Mouse (Mus musculus) adrenal gland (tissue): ENCODE data around the gene Fndc3b.

Source experiments
- intact Hi-C: fragments of 180-260 bp; cut with DNase I; formaldehyde crosslinking; loops from one replicate; pipeline ENCODE4 v1.15.1; 2025

Gene Fndc3b

DNA sequence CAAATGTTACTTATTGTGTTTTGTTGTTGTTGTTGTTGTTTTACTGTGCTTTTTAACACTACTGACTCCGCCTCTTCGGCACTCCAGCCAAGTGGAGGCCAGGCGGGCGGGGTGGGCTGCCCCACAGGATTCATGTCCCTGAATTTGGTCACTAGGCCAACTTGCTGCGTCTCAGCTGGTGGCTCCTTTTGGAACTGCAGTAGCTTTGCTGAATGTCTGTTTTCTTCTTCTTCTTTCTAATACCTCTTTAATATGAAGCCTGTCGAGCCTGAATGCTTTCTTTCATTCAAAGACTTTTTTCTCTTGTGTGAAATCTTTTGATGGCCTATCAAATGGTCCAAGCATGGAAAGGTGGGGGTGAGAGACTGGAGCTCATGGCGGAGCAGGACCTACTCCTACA is 235.2 kb downstream of the Fndc3b start:
- intact Hi-C loops: loop anchor here (5.0 to 10.0 kb wide), 2 partner anchors 36 to 229 kb away; no protein-coding TSS in a partner anchor

DNA sequence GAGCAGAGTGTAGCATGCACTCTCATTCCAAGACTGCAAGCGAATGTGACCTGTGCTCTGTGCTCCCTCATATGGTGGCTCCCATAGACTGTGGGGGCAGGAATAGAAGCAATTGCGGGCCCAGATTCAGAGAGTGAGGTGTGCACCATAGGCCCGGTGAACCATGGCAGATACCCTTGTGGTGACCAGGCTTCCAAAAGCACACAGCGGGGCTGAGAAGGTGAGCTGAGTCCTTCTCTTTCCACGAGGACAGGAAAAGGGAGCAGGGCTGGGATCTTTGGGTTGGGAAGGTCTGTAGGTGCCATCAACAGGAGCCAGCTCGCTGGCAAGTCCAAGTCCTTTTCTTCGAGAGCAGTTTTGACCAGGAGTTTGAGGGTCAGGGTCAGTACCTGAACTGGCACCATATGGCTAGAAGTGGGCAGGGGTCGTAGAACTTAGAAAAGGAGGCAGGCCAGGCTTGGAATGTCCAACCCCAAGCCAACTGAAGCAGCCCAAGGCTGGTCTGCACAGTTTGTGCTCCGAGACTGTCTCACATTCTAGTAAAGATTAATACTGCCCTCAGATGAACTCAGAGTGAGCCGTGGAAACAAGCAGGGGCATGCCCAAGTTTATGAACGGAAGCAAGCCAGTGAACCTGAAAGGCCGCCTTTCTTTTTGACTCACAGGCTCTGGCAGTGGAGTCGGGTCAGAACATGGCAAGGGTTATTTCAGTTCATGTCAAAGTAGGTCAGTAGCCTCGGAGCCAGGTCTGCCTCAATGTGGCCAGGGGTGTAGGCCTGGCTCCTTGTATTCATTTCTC is 237.1 kb downstream of the Fndc3b start:
- intact Hi-C loops: loop anchor here (10.0 kb wide), 1 partner anchor 231 kb away; no protein-coding TSS in a partner anchor

DNA sequence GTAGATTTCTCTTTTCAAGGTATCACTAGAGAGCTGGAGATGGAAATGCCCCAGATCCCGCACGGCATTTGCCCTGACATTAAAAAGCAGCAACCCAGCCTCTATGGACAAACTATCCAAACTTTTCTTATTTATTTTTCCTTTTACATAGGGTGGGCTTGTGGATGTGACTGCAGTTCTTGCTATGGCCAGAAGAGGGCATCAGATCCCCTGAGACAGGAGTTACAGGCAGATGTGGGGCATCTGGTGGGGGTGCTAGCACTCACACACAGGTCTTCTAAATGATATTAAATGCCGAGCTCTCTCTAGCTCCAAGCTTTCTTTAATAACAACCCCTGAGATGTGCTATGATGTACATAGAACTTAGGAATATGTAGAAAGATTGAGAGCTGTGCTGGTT is 238.3 kb downstream of the Fndc3b start:
- intact Hi-C loops: loop anchor here (10.0 kb wide), 1 partner anchor 232 kb away; no protein-coding TSS in a partner anchor

- intact Hi-C loops: loop anchor here (10.0 kb wide), 1 partner anchor 234 kb away; no protein-coding TSS in a partner anchor
Measured at GRCm38 (mm10) chr3:27470781-27471180, 240.3 kb downstream of the Fndc3b start.

DNA sequence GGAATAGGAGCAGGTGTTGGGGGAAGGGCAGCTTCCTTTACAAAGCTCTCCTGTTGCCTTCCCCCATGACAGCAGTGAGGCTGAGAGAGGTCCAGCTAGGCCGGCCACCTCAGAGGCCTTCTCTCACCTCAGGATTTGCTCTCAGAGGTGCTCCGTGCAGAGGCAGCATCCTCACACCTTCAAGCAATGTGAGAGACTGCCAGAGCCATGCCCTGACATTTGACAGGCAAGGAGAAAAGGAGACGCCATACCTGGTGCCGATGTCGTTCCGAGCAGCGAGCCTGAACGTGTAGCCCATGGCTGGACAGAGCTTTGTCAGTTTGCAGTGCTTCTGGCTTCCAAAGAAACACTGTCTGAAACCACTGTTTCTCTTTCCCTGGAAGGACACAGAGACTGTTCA is 241.1 kb downstream of the Fndc3b start:
- intact Hi-C loops: loop anchor here (5.0 to 10.0 kb wide), 2 partner anchors 218 to 235 kb away; no protein-coding TSS in a partner anchor

GRCm38 (mm10) chr3:27467505-27468020 is 243.5 kb downstream of the Fndc3b start:
- intact Hi-C loops: loop anchor here (5.0 kb wide), 1 partner anchor 215 kb away; no protein-coding TSS in a partner anchor

GRCm38 (mm10) chr3:27466297-27466901 is 244.7 kb downstream of the Fndc3b start:
- intact Hi-C loops: loop anchor here (5.0 kb wide), 1 partner anchor 214 kb away; no protein-coding TSS in a partner anchor

DNA sequence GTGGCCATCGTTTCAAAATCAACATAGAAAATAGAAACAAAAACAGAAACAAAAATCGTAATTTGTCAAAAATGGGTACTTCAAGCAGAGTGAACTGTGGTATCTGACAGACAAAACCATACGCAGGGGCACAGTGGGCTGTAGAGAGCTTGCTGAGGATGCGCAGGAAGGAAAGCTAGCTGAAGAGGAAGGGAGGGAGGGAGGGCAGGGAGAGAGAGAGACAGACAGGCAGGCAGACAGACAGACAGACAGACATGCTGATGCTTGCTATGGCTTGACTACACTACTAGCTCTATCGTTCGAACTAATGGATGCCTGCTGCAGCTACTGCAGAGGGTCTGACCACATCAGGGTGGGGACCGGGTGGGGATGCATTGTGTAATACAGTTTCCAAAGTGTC is 247.7 kb downstream of the Fndc3b start:
- intact Hi-C loops: loop anchor here (5.0 kb wide), 3 partner anchors 126 to 644 kb away; no protein-coding TSS in a partner anchor

DNA sequence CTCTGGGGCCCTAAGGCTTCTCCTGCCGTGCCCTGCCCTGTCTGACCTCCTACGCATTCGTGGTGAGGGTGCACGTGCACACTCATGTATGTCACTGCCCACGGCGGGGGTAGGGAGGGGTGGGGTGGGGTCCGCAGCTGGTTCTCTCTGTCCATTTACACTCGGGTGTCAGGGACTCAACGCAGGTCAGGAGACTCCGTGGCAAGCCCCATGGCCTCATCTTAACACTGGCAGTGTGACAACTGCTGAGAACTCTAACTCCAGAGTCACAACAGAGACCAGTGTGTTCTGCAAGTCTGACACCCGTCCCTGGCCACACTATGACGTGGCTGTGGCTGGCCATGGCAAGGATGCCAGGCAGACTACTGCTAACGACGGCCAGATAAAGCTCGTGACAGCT is 248.2 kb downstream of the Fndc3b start:
- intact Hi-C loops: loop anchor here (5.0 kb wide), 3 partner anchors 126 to 644 kb away; no protein-coding TSS in a partner anchor

- intact Hi-C loops: loop anchor here (5.0 kb wide), 3 partner anchors 125 to 645 kb away; no protein-coding TSS in a partner anchor
Measured at GRCm38 (mm10) chr3:27462316-27462902, 248.7 kb downstream of the Fndc3b start.

DNA sequence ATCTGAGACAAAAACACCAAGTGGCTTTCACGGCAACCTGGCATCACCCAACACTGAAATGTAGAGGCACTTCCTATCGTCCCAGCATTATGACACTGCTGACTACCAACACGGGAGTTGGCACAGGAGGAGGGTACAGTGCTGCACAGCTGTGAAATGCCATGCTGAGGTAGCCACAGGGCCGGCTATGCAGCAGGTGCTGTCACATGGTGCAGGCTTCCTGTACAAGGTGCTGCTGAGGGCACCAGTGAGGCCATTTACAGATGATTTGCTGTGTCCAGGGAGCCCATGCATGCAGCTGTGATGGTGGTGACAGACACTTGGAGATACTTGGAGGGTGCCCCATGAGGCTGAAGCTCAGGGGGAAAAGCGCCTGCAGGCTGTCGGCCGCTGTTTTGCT is 249.2 kb downstream of the Fndc3b start:
- intact Hi-C loops: loop anchor here (5.0 kb wide), 3 partner anchors 125 to 645 kb away; no protein-coding TSS in a partner anchor

DNA sequence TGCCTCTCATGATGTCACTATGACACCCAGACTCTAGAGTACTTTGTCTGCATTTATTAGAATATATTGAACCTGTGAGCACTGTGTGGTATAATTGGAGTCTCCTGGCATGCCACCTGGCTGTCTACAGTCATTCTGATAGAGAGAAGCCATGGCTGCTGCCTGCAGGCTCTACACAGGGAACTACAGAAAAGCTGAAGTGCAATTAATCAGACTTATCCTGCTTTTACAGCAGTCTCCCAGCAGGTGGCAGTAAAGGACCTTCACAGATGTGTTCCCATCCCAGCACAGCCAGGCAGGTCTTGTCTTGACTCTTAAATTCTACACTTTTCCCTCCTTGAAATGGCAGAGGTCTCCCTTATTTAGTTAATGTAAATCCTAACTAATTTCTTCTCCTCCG is 250.1 kb downstream of the Fndc3b start:
- intact Hi-C loops: loop anchor here (5.0 kb wide), 3 partner anchors 124 to 646 kb away; no protein-coding TSS in a partner anchor

DNA sequence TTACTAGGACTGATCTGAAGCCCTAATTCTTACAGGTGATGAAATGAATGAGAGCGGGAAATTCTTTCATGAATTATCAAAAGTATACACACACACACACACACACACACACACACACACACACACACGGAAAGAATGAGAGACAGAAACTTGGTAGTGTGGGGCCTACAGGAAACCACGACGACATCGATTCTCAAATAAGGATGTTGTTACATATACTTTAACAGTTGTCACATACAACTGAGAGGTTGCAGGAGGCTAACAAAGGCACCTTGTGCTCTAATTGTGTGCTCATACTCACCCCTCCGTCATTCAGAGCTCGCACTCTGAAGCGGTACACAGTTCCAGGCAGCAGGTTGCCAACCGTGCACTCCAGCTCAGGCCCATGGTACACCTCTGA is 252.7 kb downstream of the Fndc3b start:
- intact Hi-C loops: no loop called here

DNA sequence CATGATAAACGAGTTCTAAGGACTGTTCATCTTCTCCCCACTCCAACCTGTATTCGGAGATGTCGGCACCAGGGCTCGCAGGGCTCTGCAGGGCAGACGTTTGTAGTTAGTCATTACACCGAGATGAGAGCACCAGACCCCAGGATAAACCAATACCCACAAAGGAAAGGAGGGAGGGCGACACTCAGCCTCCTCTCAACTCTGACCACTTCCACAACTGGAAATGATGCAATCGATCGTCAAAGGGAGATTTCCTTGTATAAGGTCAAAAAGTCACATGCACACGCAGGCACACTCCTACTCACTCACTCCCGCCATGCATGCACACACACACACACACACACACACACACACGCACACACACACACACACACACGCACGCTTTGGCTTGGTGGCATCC is 254.6 kb downstream of the Fndc3b start:
- intact Hi-C loops: no loop called here

DNA sequence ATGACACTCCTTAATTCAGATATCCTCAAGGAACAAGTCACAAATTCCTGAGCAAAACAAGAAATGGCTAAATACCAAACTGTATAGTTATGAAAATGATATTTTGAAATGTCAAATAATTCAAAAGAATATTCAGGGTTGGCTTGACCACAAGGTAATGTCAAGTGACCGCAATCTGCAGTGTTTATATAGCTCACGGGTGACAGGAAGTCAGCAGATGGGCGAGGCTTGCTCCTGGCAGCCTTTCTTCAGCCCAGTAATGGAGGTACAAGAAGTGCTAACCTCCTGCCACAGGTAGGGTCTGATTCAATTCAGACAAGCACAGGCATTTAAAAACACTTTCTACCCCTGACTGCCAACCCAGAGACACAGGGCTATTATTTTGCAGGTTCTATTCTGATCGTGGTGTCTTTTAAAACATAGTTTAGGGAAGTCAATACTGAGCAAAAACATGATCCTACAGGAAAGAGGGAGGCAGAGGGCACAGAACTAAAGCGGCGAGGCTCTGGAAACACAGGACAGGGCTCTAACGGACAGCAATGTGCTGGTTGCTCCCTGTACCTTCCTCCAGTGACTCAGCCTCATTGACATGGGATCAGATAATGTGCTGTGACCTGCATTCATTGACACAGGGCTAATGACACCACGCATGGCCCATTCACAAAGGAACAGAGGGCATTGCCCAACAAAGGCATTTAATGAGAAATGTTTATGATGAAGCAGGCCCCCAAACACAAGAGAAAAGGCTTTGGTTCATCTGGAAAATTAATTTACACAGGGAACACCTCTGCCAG is 256.5 kb downstream of the Fndc3b start:
- intact Hi-C loops: no loop called here

GRCm38 (mm10) chr3:27453453-27454098 is 257.5 kb downstream of the Fndc3b start:
- intact Hi-C loops: no loop called here

- intact Hi-C loops: no loop called here
Measured at GRCm38 (mm10) chr3:27449447-27449846, 261.7 kb downstream of the Fndc3b start.

DNA sequence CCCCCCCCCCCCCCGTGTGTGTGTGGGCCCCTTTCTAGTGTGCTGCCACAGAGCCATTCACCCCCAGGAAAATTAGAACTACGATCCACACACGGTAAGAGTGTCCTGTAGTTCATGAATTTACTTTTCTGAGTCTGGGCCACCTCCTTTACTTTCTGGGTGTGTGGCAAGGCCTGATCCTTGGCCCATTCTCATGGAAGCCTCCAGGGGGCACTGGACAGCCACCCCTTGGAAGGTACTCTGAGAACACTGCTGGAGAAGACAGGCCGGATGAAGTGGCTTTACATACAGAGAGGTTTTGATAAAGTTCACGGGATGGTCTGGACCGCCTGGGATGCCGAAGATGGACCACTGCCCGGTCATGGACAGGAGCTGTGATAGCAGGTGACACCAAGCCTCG is 262.7 kb downstream of the Fndc3b start:
- intact Hi-C loops: no loop called here

DNA sequence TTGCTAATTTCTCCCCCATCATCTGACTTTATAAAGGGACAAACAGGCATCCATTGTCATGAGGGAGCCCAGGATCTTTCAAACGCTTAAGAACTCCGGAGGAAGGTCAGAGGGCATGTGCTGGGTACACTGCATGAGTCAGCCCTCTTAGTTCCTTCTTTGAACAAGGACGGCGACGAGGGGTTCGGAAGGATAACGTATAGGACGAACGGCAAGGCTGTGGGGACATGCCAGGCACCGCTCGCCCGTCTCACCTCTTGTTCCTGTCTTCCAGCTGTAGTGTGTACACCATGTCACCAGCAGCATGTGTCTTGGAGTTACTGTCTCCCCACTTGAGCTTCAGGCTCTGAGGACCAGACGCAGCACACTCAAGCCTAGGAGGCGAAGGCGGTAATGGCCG is 271.4 kb downstream of the Fndc3b start:
- intact Hi-C loops: no loop called here

DNA sequence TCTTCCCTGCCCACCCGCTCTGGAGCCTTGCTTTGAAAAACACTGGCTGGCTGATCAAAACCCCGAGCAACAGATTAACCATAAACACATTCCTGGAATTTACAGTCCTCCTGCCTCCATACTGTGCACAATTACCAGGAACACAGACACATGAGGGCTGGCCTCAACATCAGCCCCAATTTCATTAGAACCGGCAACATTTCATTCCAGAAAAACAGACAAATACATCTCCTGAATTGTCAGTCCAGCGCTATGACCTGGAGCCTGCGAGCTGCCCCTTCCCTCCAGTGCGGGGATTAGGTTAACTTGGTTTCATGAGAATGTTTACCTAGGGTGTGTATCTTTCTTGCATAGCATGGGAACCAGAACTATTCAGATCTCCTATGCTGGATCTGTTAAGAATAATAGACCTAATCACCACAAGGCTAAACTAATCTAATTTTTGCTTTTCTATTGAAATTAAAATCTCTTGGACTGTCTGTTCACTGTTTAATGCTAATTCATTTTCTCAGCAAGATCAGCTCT is 275.9 kb downstream of the Fndc3b start:
- intact Hi-C loops: no loop called here
